In the genomic region with DNA sequence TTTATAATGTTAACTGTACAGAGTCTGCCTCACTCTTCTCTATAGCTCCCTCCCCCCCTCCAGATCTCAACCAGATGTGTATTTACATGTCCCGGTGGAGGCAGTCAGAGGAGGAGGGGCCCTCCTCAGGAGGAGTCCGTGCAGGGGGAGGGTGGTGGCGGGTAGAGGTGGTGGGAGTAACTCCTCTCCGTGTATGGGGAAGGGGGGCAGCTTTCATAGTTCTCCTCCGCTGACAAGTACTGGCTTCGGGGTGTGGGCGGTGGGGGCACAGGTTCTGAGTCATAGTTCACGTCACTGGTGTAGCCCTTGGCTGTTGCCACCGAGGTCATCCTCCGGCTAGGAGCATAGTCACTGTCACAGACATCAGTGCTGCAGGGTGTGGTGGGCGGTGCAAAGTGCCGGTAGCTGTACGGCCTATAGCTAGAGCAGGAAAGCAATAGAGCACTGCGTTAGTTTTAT, we compare ENCODE assay signal across 8 mouse cellular contexts. TPM values are rescaled to one million over a fixed set of nuclear protein-coding genes. Genes with fewer than 3 reads are reported as not detected.
A peak's percentile ranks its signal among the peaks of the same experiment; 100 is the strongest.
DNase-seq lines count a peak whose midpoint lies in the region; ATAC-seq and TF ChIP-seq lines count a peak whose summit lies in the region.

No protein-coding gene starts in this region.

- H3K36me3 ChIP-seq in forebrain, embryonic 11.5 days (ENCODE audit: control insufficient read depth, insufficient read depth, low read length), result peaks cover 17% of the 10 kb centered on the region; the same call in 1 of the 2 replicates
- peaks cover 67% of the 10 kb centered on the region for H3K36me3 ChIP-seq in limb, embryonic 12.5 days
- peaks cover 29% of the 10 kb centered on the region; the same call in 1 of the 2 replicates for H3K36me3 ChIP-seq in stomach, postnatal 0 days (ENCODE audit: control insufficient read depth, insufficient read depth, low read length)

- DNase-seq in layer of hippocampus, adult 2 months (ENCODE audit: low spot score in 2 of 2), result no peak
- no peak for DNase-seq in layer of hippocampus, postnatal 14 days (ENCODE audit: low spot score in 2 of 2)
- peak; percentile 44 for DNase-seq in ZHBTc4 (ENCODE audit: low read depth, low spot score)
- no peak for DNase-seq in forebrain, embryonic 11.5 days (ENCODE audit: low spot score)
- DNase-seq in stomach, postnatal 0 days (ENCODE audit: low spot score), result no peak
- DNase-seq in spleen, adult 18-20 months, result no peak
- no peak for DNase-seq in Muller cell, postnatal 12 days (ENCODE audit: inconsistent ontology term)

- ATAC-seq in forebrain, embryonic 11.5 days (replicated peaks; ENCODE audit: low FRiP score), result peak; percentile 57; the same call in 1 of the 2 replicates
- ATAC-seq in limb, embryonic 12.5 days (ENCODE audit: insufficient number of reproducible peaks, insufficient read depth, low FRiP score, low TSS enrichment, low read depth), result peak; percentile 93
- peak; percentile 64 for ATAC-seq in stomach, postnatal 0 days (ENCODE audit: low FRiP score, low TSS enrichment)

- H3K27me3 ChIP-seq in forebrain, embryonic 11.5 days (ENCODE audit: control insufficient read depth, insufficient read depth, low read length), result no peaks in the 10 kb centered on the region
- no peaks in the 10 kb centered on the region for H3K27me3 ChIP-seq in limb, embryonic 12.5 days
- no peaks in the 10 kb centered on the region for H3K27me3 ChIP-seq in stomach, postnatal 0 days (ENCODE audit: control insufficient read depth, insufficient read depth, low read length)

- TF ChIP-seq CTCF in layer of hippocampus, adult 2 months (conservative IDR thresholded peaks at IDR 0.05), result no peak
- no peak for TF ChIP-seq CTCF in stomach, postnatal 0 days (IDR thresholded peaks at IDR 0.05; ENCODE audit: low read depth)

- H3K9ac ChIP-seq in forebrain, embryonic 11.5 days (ENCODE audit: low read length), result no peak overlapping the region
- H3K9ac ChIP-seq in limb, embryonic 12.5 days (replicated peaks), result no peak overlapping the region
- H3K9ac ChIP-seq in stomach, postnatal 0 days (ENCODE audit: low read length), result no peak overlapping the region

- no peak overlapping the region for H3K4me3 ChIP-seq in layer of hippocampus, adult 2 months
- H3K4me3 ChIP-seq in forebrain, embryonic 11.5 days (ENCODE audit: low read depth, low read length), result no peak overlapping the region
- H3K4me3 ChIP-seq in limb, embryonic 12.5 days (replicated peaks), result no peak overlapping the region
- H3K4me3 ChIP-seq in stomach, postnatal 0 days (ENCODE audit: low read depth, low read length), result no peak overlapping the region

- no peaks in the 10 kb centered on the region for H3K9me3 ChIP-seq in forebrain, embryonic 11.5 days (ENCODE audit: control insufficient read depth, low read length)
- no peaks in the 10 kb centered on the region for H3K9me3 ChIP-seq in limb, embryonic 12.5 days
- no peaks in the 10 kb centered on the region for H3K9me3 ChIP-seq in stomach, postnatal 0 days (ENCODE audit: control insufficient read depth, low read length)

- 79% methylated on average over 14 of the region's 14 CpGs for WGBS in forebrain, embryonic 11.5 days
- WGBS in limb, embryonic 12.5 days, result 41% methylated on average over 14 of the region's 14 CpGs
- WGBS in stomach, postnatal 0 days, result 44% methylated on average over 14 of the region's 14 CpGs

- TF ChIP-seq EP300 in stomach, postnatal 0 days (optimal IDR thresholded peaks at IDR 0.05), result no peak

- H3K27ac ChIP-seq in layer of hippocampus, adult 2 months, result peak overlapping the region; percentile 28
- H3K27ac ChIP-seq in forebrain, embryonic 11.5 days (ENCODE audit: low read depth, low read length), result no peak overlapping the region
- H3K27ac ChIP-seq in limb, embryonic 12.5 days, result peak overlapping the region; percentile 78
- no peak overlapping the region for H3K27ac ChIP-seq in stomach, postnatal 0 days (replicated peaks)

- no peak overlapping the region for H3K4me2 ChIP-seq in forebrain, embryonic 11.5 days (ENCODE audit: low read depth, low read length, severe bottlenecking)
- peak overlapping the region; percentile 4 for H3K4me2 ChIP-seq in limb, embryonic 12.5 days
- no peak overlapping the region for H3K4me2 ChIP-seq in stomach, postnatal 0 days (replicated peaks; ENCODE audit: low read depth)

- H3K4me1 ChIP-seq in forebrain, embryonic 11.5 days (replicated peaks; ENCODE audit: control insufficient read depth, insufficient read depth, low read length), result 0 out of 2 replicates have a peak, but pooled peaks cover 1% of the 10 kb centered on the region
- H3K4me1 ChIP-seq in limb, embryonic 12.5 days (replicated peaks), result peaks cover 22% of the 10 kb centered on the region
- no peaks in the 10 kb centered on the region for H3K4me1 ChIP-seq in stomach, postnatal 0 days (replicated peaks; ENCODE audit: control insufficient read depth, insufficient read depth)

RNA-seq across cellular contexts. Expression of a gene that starts 54.6 kb away (rescaled TPM):
- total RNA-seq in layer of hippocampus, adult 2 months (2021), result not detected
- total RNA-seq in layer of hippocampus, postnatal 14 days (2021), result not detected
- polyA plus RNA-seq in forebrain, embryonic 11.5 days (2014; fragmentation: Nextera tagmentation; extraction: Ambion mirVana), result 0.24 and 0.33 TPM in 2 replicates
- polyA plus RNA-seq in limb, embryonic 12.5 days (2016; fragmentation: Nextera tagmentation; extraction: Ambion mirVana), result 0.69 and 0.72 TPM in 2 replicates
- polyA plus RNA-seq in stomach, postnatal 0 days (2015; fragmentation: Nextera tagmentation; extraction: Ambion mirVana), result 27.4 and 29.6 TPM in 2 replicates

Comparison
In these comparisons a context has a peak if more than half of its experiments do, and no peak if none do; other contexts are left out.
1. H3K27ac ChIP-seq: peak in layer of hippocampus, adult 2 months (single experiment) and limb, embryonic 12.5 days (single experiment); none in forebrain, embryonic 11.5 days (single experiment) and stomach, postnatal 0 days (single experiment).
2. RNA of a gene that starts 54.6 kb away (polyA plus RNA-seq): 27.4 to 29.6 TPM in stomach, postnatal 0 days; 0.69 to 0.72 TPM in limb, embryonic 12.5 days and 0.24 to 0.33 TPM in forebrain, embryonic 11.5 days; every median in the first group is over 10 times any median in the second.
3. Peak in every context shown above with its lines, with median percentiles within 50 percentile points of each other: ATAC-seq.